Mouse (Mus musculus) liver, adult (tissue): Measurements from ENCODE around the gene Rcan2.

Source experiments
- GATA4 ChIP-seq: IDR thresholded peaks from 2 replicates; pipeline ENCODE4 v1.6.1; 2014; ENCODE audit warnings: mild to moderate bottlenecking, low read length; ENCODE audit not compliant: insufficient replicate concordance

Rcan2 gene

GRCm38 (mm10) chr17:43801077-43801476 is at the start of gene Rcan2:
Gene Rcan2 (plus strand): TSS chr17:43801351.
- no peak for TF ChIP-seq GATA4

- TF ChIP-seq GATA4, result no peak
These were observed 48.3 kb upstream of the Rcan2 start for GRCm38 (mm10) chr17:43752811-43753210.

- no peak for TF ChIP-seq GATA4
These were observed 46.5 kb upstream of the Rcan2 start for GRCm38 (mm10) chr17:43754687-43755086.

GRCm38 (mm10) chr17:43758607-43759259 is 42.4 kb upstream of the Rcan2 start:
- no peak for TF ChIP-seq GATA4

- no peak for TF ChIP-seq GATA4
These were observed 16.6 kb upstream of the Rcan2 start for GRCm38 (mm10) chr17:43784531-43784930.

GRCm38 (mm10) chr17:43788222-43788621 is 12.9 kb upstream of the Rcan2 start:
- TF ChIP-seq GATA4, result no peak

GRCm38 (mm10) chr17:43789376-43789775 is 11.8 kb upstream of the Rcan2 start:
- TF ChIP-seq GATA4, result no peak

- no peak for TF ChIP-seq GATA4
These were observed 9.4 kb upstream of the Rcan2 start for GRCm38 (mm10) chr17:43791751-43792150.

- no peak for TF ChIP-seq GATA4
These were observed 6.3 kb upstream of the Rcan2 start for GRCm38 (mm10) chr17:43794731-43795280.

- TF ChIP-seq GATA4, result no peak
These were observed 633 bp downstream of the Rcan2 start for GRCm38 (mm10) chr17:43801595-43802373.

GRCm38 (mm10) chr17:43802414-43802813 is 1.3 kb downstream of the Rcan2 start:
- no peak for TF ChIP-seq GATA4

- TF ChIP-seq GATA4, result no peak
These were observed 2.0 kb downstream of the Rcan2 start for GRCm38 (mm10) chr17:43803111-43803510.

- TF ChIP-seq GATA4, result no peak
These were observed 2.6 kb downstream of the Rcan2 start for GRCm38 (mm10) chr17:43803764-43804163.

- TF ChIP-seq GATA4, result no peak
These were observed 5.7 kb downstream of the Rcan2 start for GRCm38 (mm10) chr17:43806841-43807240.

- no peak for TF ChIP-seq GATA4
These were observed 10.3 kb downstream of the Rcan2 start for GRCm38 (mm10) chr17:43811453-43811852.

GRCm38 (mm10) chr17:43815376-43815775 is 14.2 kb downstream of the Rcan2 start:
- no peak for TF ChIP-seq GATA4

- TF ChIP-seq GATA4, result no peak
These were observed 15.3 kb downstream of the Rcan2 start for GRCm38 (mm10) chr17:43816480-43816879.

GRCm38 (mm10) chr17:43817171-43817570 is 16.0 kb downstream of the Rcan2 start:
- no peak for TF ChIP-seq GATA4
